Mouse (Mus musculus): ENCODE measurements at regions not wholly inside any gene's neighbourhood (a gene's known extent, or its start where the extent isn't known, plus 50 kb on each side); places are given as distances from the start of the nearest gene placed in this dataset.

GRCm38 (mm10) chr4:131366006-131366405 lies 421.8 kb downstream of the Matn1 start:
- DNase-seq (ENCODE audit: low read depth, low spot score) = no peak

- no peak for DNase-seq (ENCODE audit: low read depth, low spot score)
These were observed 422.5 kb downstream of the Matn1 start for GRCm38 (mm10) chr4:131366656-131367055.

- no peak for DNase-seq (ENCODE audit: low read depth, low spot score)
These were observed 428.3 kb downstream of the Matn1 start for GRCm38 (mm10) chr4:131372517-131372916.

- no peak for DNase-seq (ENCODE audit: low read depth, low spot score)
These were observed 429.0 kb downstream of the Matn1 start for GRCm38 (mm10) chr4:131373172-131373571.

GRCm38 (mm10) chr4:131374527-131375290 lies 430.5 kb downstream of the Matn1 start:
- no peak for DNase-seq (ENCODE audit: low read depth, low spot score)

GRCm38 (mm10) chr4:131381063-131381462 lies 436.9 kb downstream of the Matn1 start:
- no peak for DNase-seq (ENCODE audit: low read depth, low spot score)

- DNase-seq (ENCODE audit: low read depth, low spot score) = no peak
These were observed 437.3 kb downstream of the Matn1 start for GRCm38 (mm10) chr4:131381529-131381928.

- DNase-seq (ENCODE audit: low read depth, low spot score) = no peak
These were observed 439.7 kb downstream of the Matn1 start for GRCm38 (mm10) chr4:131383862-131384261.

GRCm38 (mm10) chr4:131386961-131387360 lies 442.8 kb downstream of the Matn1 start:
- no peak for DNase-seq (ENCODE audit: low read depth, low spot score)

GRCm38 (mm10) chr4:131391119-131391923 lies 446.8 kb downstream of the Ptpru start:
- no peak for DNase-seq (ENCODE audit: low read depth, low spot score)

- no peak for DNase-seq (ENCODE audit: low read depth, low spot score)
These were observed 446.2 kb downstream of the Ptpru start for GRCm38 (mm10) chr4:131391924-131392297.

- DNase-seq (ENCODE audit: low read depth, low spot score) = no peak
These were observed 445.6 kb downstream of the Ptpru start for GRCm38 (mm10) chr4:131392478-131392877.

- no peak for DNase-seq (ENCODE audit: low read depth, low spot score)
These were observed 441.8 kb downstream of the Ptpru start for GRCm38 (mm10) chr4:131396226-131396840.

GRCm38 (mm10) chr4:131397161-131397560 lies 440.9 kb downstream of the Ptpru start:
- DNase-seq (ENCODE audit: low read depth, low spot score) = no peak

- no peak for DNase-seq (ENCODE audit: low read depth, low spot score)
These were observed 437.3 kb downstream of the Ptpru start for GRCm38 (mm10) chr4:131400756-131401155.

- no peak for DNase-seq (ENCODE audit: low read depth, low spot score)
These were observed 436.8 kb downstream of the Ptpru start for GRCm38 (mm10) chr4:131401255-131401654.

- no peak for DNase-seq (ENCODE audit: low read depth, low spot score)
These were observed 432.6 kb downstream of the Ptpru start for GRCm38 (mm10) chr4:131405376-131406017.

- no peak for DNase-seq (ENCODE audit: low read depth, low spot score)
These were observed 430.6 kb downstream of the Ptpru start for GRCm38 (mm10) chr4:131407464-131407863.

- DNase-seq (ENCODE audit: low read depth, low spot score) = no peak
These were observed 429.4 kb downstream of the Ptpru start for GRCm38 (mm10) chr4:131408644-131409043.

- peak; percentile 36 for DNase-seq (ENCODE audit: low read depth, low spot score)
These were observed 428.3 kb downstream of the Ptpru start for GRCm38 (mm10) chr4:131409805-131410204.

- DNase-seq (ENCODE audit: low read depth, low spot score) = no peak
These were observed 426.2 kb downstream of the Ptpru start for GRCm38 (mm10) chr4:131411936-131412335.

- DNase-seq (ENCODE audit: low read depth, low spot score) = no peak
These were observed 424.7 kb downstream of the Ptpru start for GRCm38 (mm10) chr4:131413380-131413779.
